Mouse (Mus musculus): ENCODE results near the gene Galk2.

- TF ChIP-seq POLR2A (IDR thresholded peaks at IDR 0.05; ENCODE audit: borderline replicate concordance, control insufficient read depth, low read depth, low read length) (no peak), CTCF (IDR thresholded peaks at IDR 0.05; ENCODE audit: control insufficient read depth, insufficient read depth, low read length) (no peak)
These were observed 109.9 kb downstream of the Galk2 start for GRCm38 (mm10) chr2:125968811-125969210.
